Mouse (Mus musculus) lung, embryonic 14.5 days (tissue): Measurements from ENCODE around the gene Spon1. TPM values are rescaled to one million over a fixed set of nuclear protein-coding genes. Genes with fewer than 3 reads are reported as not detected.

ENCODE experiments used
- ATAC-seq: fragments of 200-750 bp; cut with Nextera tagmentation; 2 replicates; pipeline ENCODE4 v1.8.0; 2017; ENCODE audit warnings: mild to moderate bottlenecking, moderate TSS enrichment, moderate library complexity; ENCODE audit not compliant: insufficient read depth
- DNase-seq: peaks from one replicate; pipeline ENCODE4 v3.0.0-alpha.2; 2015
- H3K27ac ChIP-seq: fragments of 300-500 bp; sonication (generic); 2 replicates; pipeline ENCODE4 v1.5.1; 2014; ENCODE audit warnings: low read depth, mild to moderate bottlenecking, moderate library complexity
- H3K27me3 ChIP-seq: fragments of 300-500 bp; sonication (generic); 2 replicates; pipeline ENCODE4 v1.6.1; 2014; ENCODE audit warnings: low read length, control low read depth; ENCODE audit not compliant: insufficient read depth
- H3K36me3 ChIP-seq: fragments of 300-500 bp; sonication (generic); 2 replicates; pipeline ENCODE4 v1.6.1; 2014; ENCODE audit warnings: control low read depth; ENCODE audit not compliant: insufficient read depth
- H3K4me1 ChIP-seq: fragments of 300-500 bp; sonication (generic); 2 replicates; pipeline ENCODE4 v1.6.1; 2014; ENCODE audit warnings: antibody characterized with exemption, control low read depth; ENCODE audit not compliant: insufficient read depth
- H3K4me2 ChIP-seq: fragments of 300-500 bp; sonication (generic); 2 replicates; pipeline ENCODE4 v1.6.1; 2014; ENCODE audit warnings: mild to moderate bottlenecking
- H3K4me3 ChIP-seq: fragments of 300-500 bp; sonication (generic); 2 replicates; pipeline ENCODE4 v1.5.1; 2014; ENCODE audit warnings: low read depth, low read length
- H3K9ac ChIP-seq: fragments of 300-500 bp; sonication (generic); 2 replicates; pipeline ENCODE4 v1.6.1; 2014
- H3K9me3 ChIP-seq: fragments of 300-500 bp; sonication (generic); 2 replicates; pipeline ENCODE4 v1.6.1; 2016; ENCODE audit warnings: low read depth, low read length, control low read depth
- CTCF ChIP-seq: IDR thresholded peaks from 2 replicates; pipeline ENCODE4 v1.5.1; 2016; ENCODE audit warnings: antibody characterized with exemption, low read depth
- WGBS: fragments of 180-500 bp; shearing (Covaris S2); extraction: QIAGEN DNeasy Blood & Tissue Kit; methylation state at CpG from one replicate; pipeline ENCODE4 v1.1.7; 2014; 5-methylcytosine and 5-hydroxymethylcytosine counted together
- polyA plus RNA-seq: library from polyadenylated mRNA; unstranded; fragments of >200 nt; fragmentation: Nextera tagmentation; extraction: Ambion mirVana; gene quantifications from 2 replicates; pipeline ENCODE4 v1.2.1, GENCODE M21; 2014

The Spon1 gene
- polyA plus RNA-seq, 1 experiment from 2014 or later, result 2.5 TPM

GRCm38 (mm10) chr7:114060445-114060844 lies 294.6 kb downstream of the Spon1 start:
- H3K4me1 ChIP-seq, result peaks cover 3% of the 10 kb centered on the region; the same call in 1 of the 2 replicates
- H3K27me3 ChIP-seq, result no peaks in the 10 kb centered on the region
- no peak for ATAC-seq
- peaks cover 14% of the 10 kb centered on the region; the same call in 1 of the 2 replicates for H3K36me3 ChIP-seq
- H3K9me3 ChIP-seq, result no peaks in the 10 kb centered on the region
- no peak for DNase-seq
- TF ChIP-seq CTCF, result no peak
- 86% methylated on average over 6 of the region's 6 CpGs for WGBS
- H3K9ac ChIP-seq, result no peak overlapping the region
- no peak overlapping the region for H3K4me3 ChIP-seq
- H3K4me2 ChIP-seq, result no peak overlapping the region
- no peak overlapping the region for H3K27ac ChIP-seq

DNA sequence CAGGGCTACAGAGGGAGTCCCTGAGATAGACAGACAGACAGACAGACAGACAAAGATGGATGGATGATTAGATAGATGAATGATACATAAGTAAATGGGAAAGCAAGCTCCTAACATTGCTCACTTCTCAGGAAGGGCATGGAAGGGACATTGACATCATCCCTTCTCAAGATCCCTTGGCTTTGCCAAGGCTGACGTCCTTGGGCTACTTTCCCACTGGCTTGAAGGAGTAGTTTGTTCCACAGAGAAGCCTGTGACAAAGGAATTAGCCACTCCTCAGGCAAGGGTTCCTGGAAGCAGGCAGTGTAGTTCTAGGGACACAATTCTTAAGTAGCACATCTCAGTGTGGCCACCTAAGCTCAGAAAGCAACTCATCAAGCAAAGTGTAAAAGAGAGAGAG lies 296.7 kb downstream of the Spon1 start:
- peaks cover 6% of the 10 kb centered on the region; the same call in 1 of the 2 replicates for H3K36me3 ChIP-seq
- WGBS, result 54% methylated on average over 1 of the region's 1 CpGs
- TF ChIP-seq CTCF, result no peak

GRCm38 (mm10) chr7:114063534-114063933 lies 297.7 kb downstream of the Spon1 start:
- H3K9me3 ChIP-seq, result no peaks in the 10 kb centered on the region
- no peak for ATAC-seq
- H3K27ac ChIP-seq, result no peak overlapping the region
- H3K27me3 ChIP-seq, result no peaks in the 10 kb centered on the region
- 37% methylated on average over 8 of the region's 8 CpGs for WGBS
- H3K9ac ChIP-seq, result no peak overlapping the region
- no peak for DNase-seq
- no peak for TF ChIP-seq CTCF
- no peaks in the 10 kb centered on the region for H3K36me3 ChIP-seq
- H3K4me1 ChIP-seq, result peaks cover 12% of the 10 kb centered on the region
- H3K4me3 ChIP-seq, result no peak overlapping the region
- no peak overlapping the region for H3K4me2 ChIP-seq

More for the DNA sequence above, 296.7 kb downstream of the Spon1 start:
- no peak for DNase-seq
- Histone ChIP-seq H3K9me3 (no peaks in the 10 kb centered on the region), H3K4me1 (peaks cover 12% of the 10 kb centered on the region), H3K4me2 (no peak overlapping the region), H3K4me3 (no peak overlapping the region), H3K9ac (no peak overlapping the region), H3K27ac (no peak overlapping the region), H3K27me3 (no peaks in the 10 kb centered on the region)
- no peak for ATAC-seq

GRCm38 (mm10) chr7:114063966-114064365 lies 298.2 kb downstream of the Spon1 start:
- ATAC-seq (no peak), DNase-seq (peak; percentile 27)
- WGBS, result 51% methylated on average over 6 of the region's 6 CpGs
- peaks cover 12% of the 10 kb centered on the region for H3K4me1 ChIP-seq
- H3K9me3 ChIP-seq, result no peaks in the 10 kb centered on the region
- TF ChIP-seq CTCF, result no peak
- H3K36me3 ChIP-seq, result no peaks in the 10 kb centered on the region
- no peak overlapping the region for H3K4me3 ChIP-seq
- no peak overlapping the region for H3K27ac ChIP-seq
- H3K9ac ChIP-seq, result no peak overlapping the region
- no peaks in the 10 kb centered on the region for H3K27me3 ChIP-seq
- H3K4me2 ChIP-seq, result no peak overlapping the region

GRCm38 (mm10) chr7:114065407-114066185 lies 299.8 kb downstream of the Spon1 start:
- peak overlapping the region; percentile 44; the same call in 1 of the 2 replicates for H3K27ac ChIP-seq
- no peaks in the 10 kb centered on the region for H3K27me3 ChIP-seq
- H3K9ac ChIP-seq, result no peak overlapping the region
- WGBS, result 19% methylated on average over 11 of the region's 11 CpGs
- H3K9me3 ChIP-seq, result no peaks in the 10 kb centered on the region
- ATAC-seq, result peak; percentile 69; the same call in 1 of the 2 replicates
- peaks cover 12% of the 10 kb centered on the region for H3K4me1 ChIP-seq
- no peak for TF ChIP-seq CTCF
- H3K36me3 ChIP-seq, result no peaks in the 10 kb centered on the region
- peak overlapping the region; percentile 51; the same call in 1 of the 2 replicates for H3K4me2 ChIP-seq
- no peak overlapping the region for H3K4me3 ChIP-seq
- DNase-seq, result peak; percentile 66

DNA sequence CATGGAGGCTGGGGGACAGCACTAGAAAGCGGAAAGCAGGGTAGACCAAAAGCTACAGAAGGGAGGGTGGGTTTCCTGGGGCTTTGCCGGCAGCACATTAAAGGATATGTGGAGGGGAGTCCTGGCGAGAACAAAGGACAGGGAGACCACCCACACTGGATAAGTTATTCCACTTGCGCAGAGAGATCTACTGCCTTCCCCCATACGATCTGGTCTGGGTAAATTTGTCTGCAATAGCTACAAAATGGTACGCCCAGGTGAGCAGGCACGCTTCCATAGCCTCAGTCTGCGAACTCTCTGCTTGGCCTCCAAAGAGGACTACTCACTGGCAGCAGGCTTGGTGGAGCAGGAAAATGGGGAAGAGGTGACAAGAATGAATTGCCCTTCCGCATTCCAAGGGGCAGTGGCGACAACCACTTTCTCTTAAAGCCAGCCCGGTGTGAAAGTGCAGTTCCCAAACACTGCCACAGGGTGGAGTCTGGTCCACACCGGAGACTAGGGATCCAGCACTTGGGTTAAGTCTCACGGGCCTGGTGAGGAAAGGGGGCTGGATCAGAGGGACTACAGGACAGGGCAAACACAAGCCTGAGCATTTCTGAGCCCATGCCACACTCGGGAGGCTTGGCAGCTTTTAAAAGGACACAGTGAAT lies 300.9 kb downstream of the Spon1 start:
- no peak overlapping the region for H3K9ac ChIP-seq
- ATAC-seq (peak; percentile 79), DNase-seq (peak; percentile 95)
- H3K4me1 ChIP-seq, result peaks cover 16% of the 10 kb centered on the region
- H3K27ac ChIP-seq, result no peak overlapping the region
- H3K27me3 ChIP-seq, result no peaks in the 10 kb centered on the region
- H3K36me3 ChIP-seq, result no peaks in the 10 kb centered on the region
- no peak overlapping the region for H3K4me3 ChIP-seq
- H3K4me2 ChIP-seq, result peak overlapping the region; percentile 51
- peak; percentile 97 for TF ChIP-seq CTCF
- no peaks in the 10 kb centered on the region for H3K9me3 ChIP-seq
- WGBS, result 4% methylated on average over 14 of the region's 14 CpGs

DNA sequence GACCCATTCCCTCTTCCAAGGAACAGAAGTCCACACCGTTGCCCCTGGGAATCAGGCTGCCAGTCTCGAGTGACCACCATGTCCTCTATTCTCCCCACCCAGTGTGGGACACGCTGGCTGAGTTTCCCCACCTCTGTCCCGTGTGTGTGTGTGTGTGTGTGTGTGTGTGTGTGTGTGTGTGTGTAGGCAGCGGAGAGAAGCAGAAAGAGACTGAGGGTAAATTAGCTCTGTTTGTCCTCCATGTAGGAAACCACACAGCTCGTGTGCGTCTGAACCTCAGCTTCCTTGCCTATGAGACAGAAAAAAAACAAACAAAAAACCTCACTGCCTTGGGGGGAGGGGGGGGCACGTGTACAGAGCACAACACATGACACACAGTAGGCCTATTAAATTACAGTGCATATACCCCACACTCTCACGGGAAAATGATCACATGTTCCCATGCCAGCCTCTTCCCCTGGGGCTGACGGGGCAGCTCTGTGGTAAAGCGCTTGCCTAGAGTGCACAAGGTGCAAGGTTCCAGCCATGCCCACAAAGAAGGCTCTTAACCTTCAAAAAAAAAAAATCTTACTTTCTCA lies 303.2 kb downstream of the Spon1 start:
- ATAC-seq, result no peak
- DNase-seq, result no peak
- H3K36me3 ChIP-seq, result no peaks in the 10 kb centered on the region
- no peaks in the 10 kb centered on the region for H3K9me3 ChIP-seq
- H3K9ac ChIP-seq, result no peak overlapping the region
- H3K4me1 ChIP-seq, result peaks cover 28% of the 10 kb centered on the region
- H3K4me2 ChIP-seq, result no peak overlapping the region
- TF ChIP-seq CTCF, result no peak
- no peak overlapping the region for H3K4me3 ChIP-seq
- no peak overlapping the region for H3K27ac ChIP-seq
- no peaks in the 10 kb centered on the region for H3K27me3 ChIP-seq
- 78% methylated on average over 11 of the region's 11 CpGs for WGBS
